Mouse (Mus musculus) midbrain, postnatal 0 days (tissue): ENCODE data around the gene Gm44790. TPM values are rescaled to one million over a fixed set of nuclear protein-coding genes. Genes with fewer than 3 reads are reported as not detected.
"Not testable (repeated sequence)": the region's sequence is repeated elsewhere in the genome, so short reads cannot be mapped to it uniquely, and the experiment has no call there.

Experiments used
- ATAC-seq: fragments of 200-750 bp; cut with Nextera tagmentation; 2 replicates; pipeline ENCODE4 v1.8.0; 2017; ENCODE audit warnings: moderate number of reproducible peaks, mild to moderate bottlenecking, moderate TSS enrichment, moderate library complexity; ENCODE audit not compliant: low FRiP score
- DNase-seq: peaks from one replicate; pipeline ENCODE4 v3.0.0-alpha.2; 2015; ENCODE audit warnings: low spot score
- H3K27ac ChIP-seq: fragments of 300-500 bp; sonication (generic); 2 replicates; pipeline ENCODE4 v1.5.1; 2014; ENCODE audit warnings: low read depth, mild to moderate bottlenecking, low read length, mixed read lengths
- H3K27me3 ChIP-seq: fragments of 300-500 bp; sonication (generic); 2 replicates; pipeline ENCODE4 v1.6.1; 2014; ENCODE audit warnings: low read length, control low read depth, mixed read lengths; ENCODE audit not compliant: insufficient read depth
- H3K36me3 ChIP-seq: fragments of 300-500 bp; sonication (generic); 2 replicates; pipeline ENCODE4 v1.6.1; 2014; ENCODE audit warnings: low read length, control low read depth, mixed read lengths; ENCODE audit not compliant: insufficient read depth
- H3K4me1 ChIP-seq: fragments of 300-500 bp; sonication (generic); 2 replicates; pipeline ENCODE4 v1.6.1; 2014; ENCODE audit warnings: mild to moderate bottlenecking, control low read depth, antibody characterized with exemption, low read length, mixed read lengths; ENCODE audit not compliant: insufficient read depth
- H3K4me2 ChIP-seq: fragments of 300-500 bp; sonication (generic); 2 replicates; pipeline ENCODE4 v1.6.1; 2014; ENCODE audit warnings: low read depth, mild to moderate bottlenecking, low read length, mixed read lengths; ENCODE audit not compliant: poor library complexity, severe bottlenecking
- H3K4me3 ChIP-seq: fragments of 300-500 bp; sonication (generic); 2 replicates; pipeline ENCODE4 v1.5.1; 2014; ENCODE audit warnings: low read depth, mild to moderate bottlenecking, low read length, moderate library complexity
- H3K9ac ChIP-seq: fragments of 300-500 bp; sonication (generic); replicated peaks from 2 replicates; pipeline ENCODE4 v1.6.1; 2014; ENCODE audit warnings: mild to moderate bottlenecking, low read length, moderate library complexity, mixed read lengths; ENCODE audit not compliant: poor library complexity, severe bottlenecking
- H3K9me3 ChIP-seq: fragments of 300-500 bp; sonication (generic); 2 replicates; pipeline ENCODE4 v1.6.1; 2016; ENCODE audit warnings: low read length, control low read depth
- CTCF ChIP-seq: IDR thresholded peaks from 2 replicates; pipeline ENCODE4 v1.5.1; 2016; ENCODE audit warnings: antibody characterized with exemption, mild to moderate bottlenecking
- WGBS: fragments of 180-500 bp; shearing (Covaris S2); extraction: QIAGEN DNeasy Blood & Tissue Kit; methylation state at CpG from one replicate; pipeline ENCODE4 v1.1.7; 2014; 5-methylcytosine and 5-hydroxymethylcytosine counted together
- polyA plus RNA-seq: library from polyadenylated mRNA; unstranded; fragments of >200 nt; fragmentation: Nextera tagmentation; extraction: Ambion mirVana; gene quantifications from 2 replicates; pipeline ENCODE4 v1.2.1, GENCODE M21; 2015
- total RNA-seq: library from RNA; depleted of rRNA; stranded (reverse); fragments of >200 nt; gene quantifications from 2 replicates; pipeline ENCODE4 v1.2.3, GENCODE M21; 2014; rRNA removed

Gene Gm44790
- total and polyA plus RNA-seq, 2 experiments from 2014 or later: 1.8 to 6.0 TPM

GRCm38 (mm10) chr6:86488149-86488485 is 61.7 kb downstream of the Gm44790 start:
- DNase-seq: peak; percentile 60
- ATAC-seq: no peak
- no peak for TF ChIP-seq CTCF

GRCm38 (mm10) chr6:86489945-86490344 is 63.5 kb downstream of the Gm44790 start:
- Histone ChIP-seq H3K9me3 (no peaks in the 10 kb centered on the region), H3K36me3 (no peaks in the 10 kb centered on the region), H3K4me1 (peaks cover 10% of the 10 kb centered on the region), H3K27ac (no peak overlapping the region), H3K4me3 (no peak overlapping the region), H3K9ac (no peak overlapping the region), H3K27me3 (no peaks in the 10 kb centered on the region), H3K4me2 (no peak overlapping the region)
- DNase-seq (no peak), ATAC-seq (no peak)
- 96% methylated on average over 2 of the region's 2 CpGs for WGBS
- TF ChIP-seq CTCF: no peak

More at GRCm38 (mm10) chr6:86488149-86488485, 61.7 kb downstream of the Gm44790 start:
- WGBS: 14% methylated on average over 3 of the region's 3 CpGs
- Histone ChIP-seq H3K27me3 (no peaks in the 10 kb centered on the region), H3K36me3 (no peaks in the 10 kb centered on the region), H3K4me1 (peaks cover 10% of the 10 kb centered on the region), H3K4me3 (no peak overlapping the region), H3K9me3 (no peaks in the 10 kb centered on the region), H3K9ac (peak overlapping the region; percentile 60; the same call in 1 of the 2 replicates), H3K4me2 (0 out of 2 replicates have a peak overlapping the region, but pooled peaks have one; percentile 39), H3K27ac (peak overlapping the region; percentile 91)

- not testable (repeated sequence) for H3K9me3 ChIP-seq, ATAC-seq, H3K4me2 ChIP-seq, DNase-seq, H3K27me3 ChIP-seq, H3K27ac ChIP-seq, H3K9ac ChIP-seq, H3K4me3 ChIP-seq, H3K36me3 ChIP-seq, H3K4me1 ChIP-seq
- WGBS: 89% methylated on average over 8 of the region's 8 CpGs
Observed at GRCm38 (mm10) chr6:86490413-86490812, 64.0 kb downstream of the Gm44790 start.

DNA sequence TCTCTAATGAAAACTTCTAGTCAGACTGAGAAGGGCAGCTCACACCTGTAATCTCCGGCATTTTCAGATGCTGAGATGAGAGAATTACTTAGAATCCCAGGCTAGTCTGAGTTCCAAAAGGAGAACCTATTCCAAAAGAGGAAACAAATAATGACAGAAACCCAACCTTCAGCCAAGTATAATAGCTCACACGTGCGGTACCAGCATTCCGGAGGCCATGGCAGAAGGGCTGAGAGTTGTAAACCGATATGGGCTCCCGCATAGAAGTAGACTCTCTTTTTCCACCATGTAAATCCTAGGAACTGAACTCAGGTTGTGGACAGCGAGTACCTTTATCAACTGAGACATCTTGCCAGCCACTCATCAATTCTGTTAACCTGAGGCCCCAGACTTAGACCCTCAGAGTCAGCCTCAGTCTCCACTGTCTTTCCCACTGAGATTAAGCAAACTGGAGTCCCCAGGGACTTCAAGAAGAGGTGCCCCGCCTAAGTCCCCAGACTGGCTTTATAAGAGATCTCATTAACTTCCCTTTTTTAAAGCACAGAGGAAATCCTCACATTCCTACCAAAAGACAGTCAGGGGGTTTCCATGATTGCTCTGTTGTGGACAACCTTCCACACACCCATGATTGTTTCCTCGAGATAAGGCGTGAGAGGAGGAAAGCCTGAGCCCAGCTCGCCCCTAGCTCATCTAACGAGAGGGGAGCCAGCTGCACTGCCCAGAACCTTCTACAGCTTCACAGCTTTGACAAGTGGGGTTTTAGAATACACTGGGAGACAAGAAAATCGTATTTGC is 67.2 kb downstream of the Gm44790 start:
- Histone ChIP-seq H3K4me1 (no peaks in the 10 kb centered on the region), H3K36me3 (no peaks in the 10 kb centered on the region), H3K4me2 (no peak overlapping the region), H3K9ac (no peak overlapping the region), H3K9me3 (no peaks in the 10 kb centered on the region), H3K27me3 (no peaks in the 10 kb centered on the region), H3K27ac (no peak overlapping the region), H3K4me3 (no peak overlapping the region)
- ATAC-seq: no peak
- WGBS: 74% methylated on average over 13 of the region's 13 CpGs
- TF ChIP-seq CTCF: no peak
- DNase-seq: no peak

DNA sequence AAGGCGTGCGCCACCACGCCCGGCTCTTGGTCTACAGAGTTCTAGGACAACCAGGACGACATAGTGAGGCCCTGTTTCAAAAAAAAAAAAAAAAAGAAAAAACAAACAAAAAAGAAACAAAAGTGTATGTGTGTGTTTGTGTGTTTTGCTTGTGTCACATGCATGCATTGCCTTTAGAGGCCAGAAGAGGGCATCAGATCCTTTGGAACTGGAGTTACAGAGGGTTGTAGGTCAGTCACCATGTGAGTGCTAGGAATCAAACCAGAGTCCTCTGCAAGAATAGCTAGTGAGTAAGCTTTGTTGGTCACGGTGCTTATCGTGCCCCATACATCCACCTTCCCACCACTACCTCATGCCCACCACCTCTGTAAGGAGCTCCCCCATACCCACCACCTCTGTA is 68.3 kb downstream of the Gm44790 start:
- H3K36me3 ChIP-seq: no peaks in the 10 kb centered on the region
- 94% methylated on average over 7 of the region's 7 CpGs for WGBS
- no peaks in the 10 kb centered on the region for H3K9me3 ChIP-seq
- no peak overlapping the region for H3K9ac ChIP-seq
- no peak overlapping the region for H3K4me3 ChIP-seq
- H3K4me2 ChIP-seq: no peak overlapping the region
- no peaks in the 10 kb centered on the region for H3K4me1 ChIP-seq
- TF ChIP-seq CTCF: peak; percentile 31
- no peak for DNase-seq
- ATAC-seq: no peak
- H3K27me3 ChIP-seq: no peaks in the 10 kb centered on the region
- H3K27ac ChIP-seq: no peak overlapping the region

Other genes starting within 250 kb of the Gm44790 start
- gene Tgfa, start 231.4 kb upstream of the Gm44790 start, total RNA-seq: 32.1 and 37.1 TPM in 2 replicates
- gene Tgfa, start 231.4 kb upstream of the Gm44790 start, polyA plus RNA-seq: 15.3 and 16.8 TPM in 2 replicates
- gene Fam136a, start 61.0 kb upstream of the Gm44790 start, total RNA-seq: 50.4 and 54.2 TPM in 2 replicates
- 62.0 and 69.6 TPM in 2 replicates for gene Fam136a, start 61.0 kb upstream of the Gm44790 start, polyA plus RNA-seq
- gene Snrpg, start 55.4 kb upstream of the Gm44790 start, total RNA-seq: 60.1 and 93.3 TPM in 2 replicates
- 243 and 244 TPM in 2 replicates for gene Snrpg, start 55.4 kb upstream of the Gm44790 start, polyA plus RNA-seq
- 95.4 and 97.8 TPM in 2 replicates for gene Pcyox1, start 29.5 kb upstream of the Gm44790 start, total RNA-seq
- 102 and 108 TPM in 2 replicates for gene Pcyox1, start 29.5 kb upstream of the Gm44790 start, polyA plus RNA-seq
- gene Tia1, start 22.4 kb upstream of the Gm44790 start, total RNA-seq: 137 and 210 TPM in 2 replicates
- gene Tia1, start 22.4 kb upstream of the Gm44790 start, polyA plus RNA-seq: 195 and 212 TPM in 2 replicates
- gene C87436, start 11.7 kb downstream of the Gm44790 start, total RNA-seq: 13.9 and 20.1 TPM in 2 replicates
- gene C87436, start 11.7 kb downstream of the Gm44790 start, polyA plus RNA-seq: 16.3 and 19.9 TPM in 2 replicates
- gene Pcbp1, start 99.7 kb downstream of the Gm44790 start, total RNA-seq: 51.7 and 72.8 TPM in 2 replicates
- 264 and 292 TPM in 2 replicates for gene Pcbp1, start 99.7 kb downstream of the Gm44790 start, polyA plus RNA-seq
- 2.0 and 4.2 TPM in 2 replicates for gene Asprv1, start 201.5 kb downstream of the Gm44790 start, total RNA-seq
- 1.1 and 1.2 TPM in 2 replicates for gene Asprv1, start 201.5 kb downstream of the Gm44790 start, polyA plus RNA-seq
- 12.7 and 16.1 TPM in 2 replicates for gene Mxd1, start 242.5 kb downstream of the Gm44790 start, total RNA-seq
- gene Mxd1, start 242.5 kb downstream of the Gm44790 start, polyA plus RNA-seq: 12.8 and 13.1 TPM in 2 replicates